Mouse (Mus musculus): ENCODE measurements around the gene Gfi1b. TPM values are rescaled to one million over a fixed set of nuclear protein-coding genes. Genes with fewer than 3 reads are reported as not detected.

The Gfi1b gene
- polyA plus RNA-seq (2012; rRNA removed) = 58.0 and 70.1 TPM in 2 replicates

GRCm38 (mm10) chr2:28621664-28622171 is at the start of gene Gfi1b:
Gene Gfi1b, minus strand, starts transcription at chr2:28621982.

DNA sequence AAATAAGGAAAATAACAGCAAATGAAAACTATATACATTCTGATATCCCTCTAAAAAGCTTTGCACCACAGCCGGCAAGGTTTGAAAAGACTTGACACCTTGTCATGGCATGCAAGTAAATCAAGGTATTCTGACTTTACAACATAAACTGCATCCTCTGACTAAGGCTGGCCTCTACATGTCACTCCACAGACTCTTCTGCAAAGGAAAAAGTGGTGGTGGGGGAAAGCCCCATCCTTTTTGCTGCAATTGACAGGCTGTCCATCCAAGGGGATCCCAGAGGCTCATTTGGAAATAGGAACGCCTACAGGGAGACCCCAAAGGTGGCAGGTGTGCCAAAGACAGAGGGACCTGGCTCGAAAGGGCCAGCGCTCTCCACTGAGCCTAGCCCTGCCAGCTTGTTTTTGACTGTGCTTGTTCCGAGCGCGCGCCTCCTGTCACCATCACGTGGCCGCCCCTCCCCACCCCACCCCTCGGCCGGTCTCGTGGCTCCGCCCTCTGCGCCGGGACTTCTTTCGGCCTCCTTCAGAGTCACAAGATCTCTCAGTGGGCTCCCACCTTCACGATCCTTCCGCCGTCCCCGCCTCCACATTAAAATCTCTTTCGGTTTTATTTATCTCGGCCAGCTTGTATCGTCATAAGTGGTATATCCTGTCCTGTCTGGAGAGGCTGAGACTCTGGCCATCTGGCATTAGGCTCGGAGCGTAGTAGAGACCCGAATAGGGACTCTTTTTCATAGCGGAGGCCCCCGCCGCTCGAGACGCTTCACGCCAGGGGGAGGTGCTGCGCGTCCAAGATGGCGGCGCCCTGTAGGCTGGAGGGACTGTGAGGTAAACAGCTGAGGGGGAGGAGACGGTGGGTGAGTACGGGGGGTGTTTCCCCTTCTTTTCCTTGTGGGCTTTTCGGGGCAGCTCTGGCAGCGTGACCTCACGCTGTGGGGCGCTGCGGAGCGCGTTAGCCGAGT is 19.0 kb upstream of the Gfi1b start, which contains the start of gene Tsc1:
Tsc1 (plus strand) TSS at position 768 of the 964 bp plus-strand sequence.

DNA sequence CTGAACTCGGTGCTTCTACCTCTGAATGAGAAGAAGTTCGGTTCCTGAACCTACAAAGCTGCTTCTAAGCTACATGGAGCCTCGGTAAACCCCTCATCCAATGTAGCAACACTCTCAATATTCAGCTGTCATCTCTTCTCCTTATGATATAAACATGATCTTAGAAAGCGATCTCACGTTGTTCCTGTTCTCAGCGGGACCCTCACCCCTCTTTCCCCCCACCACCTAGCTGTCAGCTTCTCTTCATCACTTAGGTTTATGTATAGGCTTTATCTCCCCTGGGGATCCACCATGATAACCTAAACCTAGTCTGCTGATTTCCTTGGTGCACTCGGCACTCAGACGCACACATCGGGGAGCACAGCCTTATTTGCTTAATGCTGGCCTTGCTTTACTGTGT is 38.1 kb downstream of the Gfi1b start, which contains the start of gene Gtf3c5:
Gtf3c5 (minus strand) TSS at position 101 of the 400 bp plus-strand sequence.

GRCm38 (mm10) chr2:28563303-28563702 is 58.5 kb downstream of the Gfi1b start, which contains the start of gene Cel:
Gene Cel, minus strand, starts transcription at chr2:28563403.

Other genes with a start within 250 kb of the Gfi1b start
- gene Ppp1r26, start 175.2 kb downstream of the Gfi1b start, polyA plus RNA-seq (2012; rRNA removed) = 0.13 and 0.16 TPM in 2 replicates
- gene 1700007K13Rik, start 155.7 kb downstream of the Gfi1b start, polyA plus RNA-seq (2012; rRNA removed) = not detected in 2 replicates
- gene Mrps2, start 153.9 kb downstream of the Gfi1b start, polyA plus RNA-seq (2012; rRNA removed) = 18.3 and 21.0 TPM in 2 replicates
- gene Gbgt1, start 125.1 kb downstream of the Gfi1b start, polyA plus RNA-seq (2012; rRNA removed) = 0.27 and 0.44 TPM in 2 replicates
- gene Gm10134, start 115.9 kb downstream of the Gfi1b start, polyA plus RNA-seq (2012; rRNA removed) = 0.12 TPM in 1 of 2 replicates, not detected in the other
- gene Ralgds, start 108.9 kb downstream of the Gfi1b start, polyA plus RNA-seq (2012; rRNA removed) = 1.9 and 2.4 TPM in 2 replicates
- gene Cel, start 58.6 kb downstream of the Gfi1b start, polyA plus RNA-seq (2012; rRNA removed) = 0.05 TPM in 1 of 2 replicates, not detected in the other
- gene Gtf3c5, start 38.2 kb downstream of the Gfi1b start, polyA plus RNA-seq (2012; rRNA removed) = 12.1 and 12.9 TPM in 2 replicates
- 5.0 and 5.8 TPM in 2 replicates for gene Tsc1, start 19.2 kb upstream of the Gfi1b start, polyA plus RNA-seq (2012; rRNA removed)
- 1.3 and 1.6 TPM in 2 replicates for gene Spaca9, start 77.7 kb upstream of the Gfi1b start, polyA plus RNA-seq (2012; rRNA removed)
- 0.11 and 0.17 TPM in 2 replicates for gene Ak8, start 78.2 kb upstream of the Gfi1b start, polyA plus RNA-seq (2012; rRNA removed)
- gene Gtf3c4, start 218.4 kb upstream of the Gfi1b start, polyA plus RNA-seq (2012; rRNA removed) = 4.2 and 5.1 TPM in 2 replicates
- 3.1 and 3.6 TPM in 2 replicates for gene Ddx31, start 218.4 kb upstream of the Gfi1b start, polyA plus RNA-seq (2012; rRNA removed)